In the genomic region with DNA sequence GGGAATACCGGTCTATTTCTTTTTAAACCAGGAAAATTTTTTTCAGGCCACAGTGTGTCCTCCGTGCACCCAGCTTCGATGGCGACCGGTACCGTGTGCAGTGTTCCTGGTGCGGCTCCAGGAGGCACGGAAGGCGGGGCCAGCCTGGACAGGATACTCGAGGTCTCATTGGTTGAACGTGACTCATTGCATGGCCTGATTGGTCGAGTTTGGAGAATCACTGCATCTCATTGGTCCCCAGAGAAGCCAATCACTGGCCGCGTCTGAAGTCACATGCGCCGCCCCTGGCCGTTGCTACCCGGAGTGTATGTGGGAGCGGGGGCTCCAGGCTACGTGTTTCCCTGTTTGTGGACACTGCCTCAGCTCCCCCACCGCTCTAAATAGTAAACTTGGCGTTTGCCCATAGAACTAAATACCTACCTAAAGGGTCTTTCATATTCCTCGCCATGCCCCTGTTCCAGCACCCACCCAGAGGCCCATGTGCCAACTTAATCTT, we compare ENCODE assay signal across 40 mouse cellular contexts. TPM values are rescaled to one million over a fixed set of nuclear protein-coding genes. Genes with fewer than 3 reads are reported as not detected.
"Had no signal": no experiment of that assay in that cellular context is flagged by ENCODE, and none has a peak within 500 bp of the region (broad histone marks: within the 10 kb centered on the region; RNA-seq: fewer than 3 reads in every experiment).

No protein-coding gene starts in this region.

- H3K9ac ChIP-seq: hindbrain, embryonic 13.5 days; hindbrain, embryonic 15.5 days; kidney, embryonic 15.5 days; limb, embryonic 12.5 days; liver, embryonic 12.5 days; liver, embryonic 14.5 days had no signal

- H3K4me2 ChIP-seq: heart, embryonic 11.5 days; hindbrain, embryonic 13.5 days; hindbrain, embryonic 15.5 days; kidney, embryonic 15.5 days; limb, embryonic 12.5 days; liver, embryonic 12.5 days had no signal

- H3K4me1 ChIP-seq: hindbrain, embryonic 13.5 days; hindbrain, embryonic 15.5 days; kidney, embryonic 15.5 days; limb, embryonic 10.5 days; limb, embryonic 12.5 days; liver, embryonic 12.5 days had no signal

- H3K36me3 ChIP-seq: hindbrain, embryonic 13.5 days; hindbrain, embryonic 15.5 days; kidney, embryonic 15.5 days; limb, embryonic 10.5 days; limb, embryonic 12.5 days; liver, embryonic 12.5 days had no signal

- H3K27me3 ChIP-seq: hindbrain, embryonic 13.5 days; hindbrain, embryonic 15.5 days; kidney, embryonic 15.5 days; limb, embryonic 12.5 days had no signal

- H3K4me3 ChIP-seq: gastrocnemius, adult 2 months; heart, adult 2 months; hindbrain, embryonic 13.5 days; hindbrain, embryonic 15.5 days; kidney, embryonic 15.5 days; limb, embryonic 10.5 days; limb, embryonic 12.5 days; liver, embryonic 12.5 days had no signal

- H3K27ac ChIP-seq: gastrocnemius, adult 2 months; heart, adult 2 months; hindbrain, embryonic 13.5 days; hindbrain, embryonic 15.5 days; hindbrain, postnatal 0 days; kidney, embryonic 15.5 days; kidney, postnatal 0 days; limb, embryonic 10.5 days; limb, embryonic 12.5 days; liver, embryonic 12.5 days; liver, embryonic 14.5 days had no signal

- H3K9me3 ChIP-seq: hindbrain, embryonic 13.5 days; hindbrain, embryonic 15.5 days; kidney, embryonic 15.5 days; limb, embryonic 10.5 days; limb, embryonic 12.5 days; liver, embryonic 12.5 days had no signal

- DNase-seq: gastrocnemius, adult 2 months; gastrocnemius, postnatal 10 days; gastrocnemius, postnatal 25 days; heart, adult 2 months; heart, postnatal 10 days; kidney, adult 11 months; kidney, adult 2 months; kidney, adult 9 months; kidney, postnatal 14 days; kidney, postnatal 4 days; layer of hippocampus, adult 9-11 months; layer of hippocampus, postnatal 36 days had no signal

- ATAC-seq: hindbrain, postnatal 0 days; intestine, embryonic 16.5 days; liver, embryonic 12.5 days had no signal

RNA-seq across cellular contexts. Expression of a gene that starts 4.5 kb away (rescaled TPM):
- total RNA-seq: gastrocnemius, adult 2 months; gastrocnemius, postnatal 10 days; gastrocnemius, postnatal 25 days; gastrocnemius, postnatal 4 days; granulocyte monocyte progenitor cell, adult 5-6 weeks; heart, adult 2 months; heart, postnatal 10 days; heart, postnatal 25 days; hematopoietic stem cell, adult 5-6 weeks; hindbrain, postnatal 0 days; layer of hippocampus, adult 8-10 months; layer of hippocampus, postnatal 14 days; layer of hippocampus, postnatal 36 days; left cerebral cortex, adult 18-20 months; left cerebral cortex, adult 8-10 months; left cerebral cortex, postnatal 10 days; left cerebral cortex, postnatal 25 days; liver, adult 2 months had no signal
- polyA plus RNA-seq: frontal cortex, adult 2 months; heart, embryonic 11.5 days; heart, embryonic 14.5 days; heart, embryonic 16.5 days; hindbrain, embryonic 11.5 days; hindbrain, embryonic 13.5 days; hindbrain, embryonic 15.5 days; hindbrain, postnatal 0 days; intestine, embryonic 14.5 days; kidney, adult 2 months; kidney, embryonic 15.5 days; kidney, postnatal 0 days; limb, embryonic 10.5 days; limb, embryonic 12.5 days; limb, embryonic 14.5 days; liver, adult 2 months; liver, embryonic 12.5 days; liver, embryonic 14.5 days had no signal

RNA-seq across cellular contexts. Expression of a gene that starts 35.6 kb away (rescaled TPM):
- total RNA-seq: gastrocnemius, adult 2 months; gastrocnemius, postnatal 10 days; gastrocnemius, postnatal 25 days; gastrocnemius, postnatal 4 days; granulocyte monocyte progenitor cell, adult 5-6 weeks; heart, adult 2 months; heart, postnatal 10 days; heart, postnatal 25 days; hematopoietic stem cell, adult 5-6 weeks; liver, adult 2 months had no signal
- polyA plus RNA-seq: frontal cortex, adult 2 months; heart, adult 2 months; heart, embryonic 14.5 days; hindbrain, embryonic 13.5 days; liver, adult 2 months; liver, embryonic 12.5 days had no signal

RNA-seq across cellular contexts. Expression of a gene that starts 37.0 kb away (rescaled TPM):
- total RNA-seq: gastrocnemius, adult 2 months; gastrocnemius, postnatal 10 days; gastrocnemius, postnatal 25 days; gastrocnemius, postnatal 4 days; granulocyte monocyte progenitor cell, adult 5-6 weeks; heart, adult 2 months; heart, postnatal 10 days; heart, postnatal 25 days; hematopoietic stem cell, adult 5-6 weeks; hindbrain, postnatal 0 days; layer of hippocampus, adult 8-10 months; layer of hippocampus, postnatal 14 days; layer of hippocampus, postnatal 36 days; left cerebral cortex, adult 18-20 months; left cerebral cortex, adult 8-10 months; left cerebral cortex, postnatal 10 days; left cerebral cortex, postnatal 25 days; liver, adult 2 months had no signal
- polyA plus RNA-seq: frontal cortex, adult 2 months; heart, adult 2 months; heart, embryonic 11.5 days; heart, embryonic 14.5 days; heart, embryonic 16.5 days; hindbrain, embryonic 11.5 days; hindbrain, embryonic 13.5 days; hindbrain, embryonic 15.5 days; hindbrain, postnatal 0 days; intestine, embryonic 14.5 days; intestine, embryonic 16.5 days; kidney, adult 2 months; kidney, embryonic 15.5 days; kidney, postnatal 0 days; limb, embryonic 10.5 days; limb, embryonic 12.5 days; limb, embryonic 14.5 days; liver, adult 2 months; liver, embryonic 12.5 days; liver, embryonic 14.5 days had no signal

RNA-seq across cellular contexts. Expression of a gene that starts 54.7 kb away (rescaled TPM):
- total RNA-seq: gastrocnemius, adult 2 months; gastrocnemius, postnatal 10 days; gastrocnemius, postnatal 25 days; gastrocnemius, postnatal 4 days; granulocyte monocyte progenitor cell, adult 5-6 weeks; heart, adult 2 months; heart, postnatal 10 days; heart, postnatal 25 days; hematopoietic stem cell, adult 5-6 weeks; hindbrain, postnatal 0 days; layer of hippocampus, adult 8-10 months; layer of hippocampus, postnatal 14 days; layer of hippocampus, postnatal 36 days; left cerebral cortex, adult 18-20 months; left cerebral cortex, adult 8-10 months; left cerebral cortex, postnatal 10 days; left cerebral cortex, postnatal 25 days; liver, adult 2 months had no signal
- polyA plus RNA-seq: frontal cortex, adult 2 months; heart, adult 2 months; heart, embryonic 11.5 days; heart, embryonic 14.5 days; heart, embryonic 16.5 days; hindbrain, embryonic 11.5 days; hindbrain, embryonic 13.5 days; hindbrain, embryonic 15.5 days; hindbrain, postnatal 0 days; intestine, embryonic 14.5 days; intestine, embryonic 16.5 days; kidney, adult 2 months; kidney, embryonic 15.5 days; kidney, postnatal 0 days; limb, embryonic 10.5 days; limb, embryonic 12.5 days; limb, embryonic 14.5 days; liver, adult 2 months; liver, embryonic 12.5 days; liver, embryonic 14.5 days had no signal
